ENCODE assay signal across 27 mouse cellular contexts in genomic region chr16:90241875-90242274, GRCm38 (mm10).
"Had no signal": no experiment of that assay in that cellular context is flagged by ENCODE, and none has a peak within 500 bp of the region (broad histone marks: within the 10 kb centered on the region; RNA-seq: fewer than 3 reads in every experiment).

No protein-coding gene starts in this region.

- H3K4me2 ChIP-seq: embryonic facial prominence, embryonic 12.5 days; embryonic facial prominence, embryonic 13.5 days; embryonic facial prominence, embryonic 15.5 days; forebrain, embryonic 12.5 days; forebrain, embryonic 13.5 days; forebrain, embryonic 15.5 days had no signal

- H3K4me1 ChIP-seq: embryonic facial prominence, embryonic 10.5 days; embryonic facial prominence, embryonic 12.5 days; embryonic facial prominence, embryonic 13.5 days; embryonic facial prominence, embryonic 15.5 days; forebrain, embryonic 12.5 days; forebrain, embryonic 13.5 days; forebrain, embryonic 15.5 days; heart, embryonic 10.5 days had no signal

- H3K27ac ChIP-seq: embryonic facial prominence, embryonic 10.5 days; embryonic facial prominence, embryonic 12.5 days; embryonic facial prominence, embryonic 13.5 days; embryonic facial prominence, embryonic 15.5 days; forebrain, embryonic 10.5 days; forebrain, embryonic 12.5 days; forebrain, embryonic 13.5 days; forebrain, embryonic 15.5 days; gastrocnemius, adult 2 months; heart, adult 2 months; heart, embryonic 10.5 days had no signal

- H3K27me3 ChIP-seq: embryonic facial prominence, embryonic 12.5 days; embryonic facial prominence, embryonic 13.5 days; embryonic facial prominence, embryonic 15.5 days; forebrain, embryonic 12.5 days; forebrain, embryonic 13.5 days; forebrain, embryonic 15.5 days had no signal

- H3K9me3 ChIP-seq: embryonic facial prominence, embryonic 10.5 days; embryonic facial prominence, embryonic 12.5 days; embryonic facial prominence, embryonic 13.5 days; embryonic facial prominence, embryonic 15.5 days; forebrain, embryonic 10.5 days; forebrain, embryonic 12.5 days; forebrain, embryonic 13.5 days; forebrain, embryonic 15.5 days; heart, embryonic 10.5 days had no signal

- DNase-seq: cerebellum, adult 2 months; cerebellum, adult 8-10 months; cerebellum, adult 9-10 months; cerebellum, adult 9-11 months; cerebellum, postnatal 10 days; cerebellum, postnatal 14 days; cerebellum, postnatal 25 days; cerebellum, postnatal 36 days; embryo, embryonic 11 days; gastrocnemius, adult 2 months; gastrocnemius, postnatal 10 days; gastrocnemius, postnatal 14 days; gastrocnemius, postnatal 25 days; gastrocnemius, postnatal 36 days; heart, adult 2 months had no signal

- H3K4me3 ChIP-seq: embryonic facial prominence, embryonic 10.5 days; embryonic facial prominence, embryonic 12.5 days; embryonic facial prominence, embryonic 13.5 days; embryonic facial prominence, embryonic 15.5 days; erythroblast, embryonic 14.5 days; forebrain, embryonic 10.5 days; forebrain, embryonic 12.5 days; forebrain, embryonic 13.5 days; forebrain, embryonic 15.5 days; gastrocnemius, adult 2 months; heart, adult 2 months; heart, embryonic 10.5 days had no signal

- ATAC-seq: forebrain, embryonic 13.5 days; forebrain, embryonic 14.5 days; forebrain, embryonic 15.5 days; forebrain, embryonic 16.5 days had no signal

- H3K9ac ChIP-seq: embryonic facial prominence, embryonic 12.5 days; embryonic facial prominence, embryonic 13.5 days; embryonic facial prominence, embryonic 15.5 days; forebrain, embryonic 12.5 days; forebrain, embryonic 13.5 days; forebrain, embryonic 15.5 days had no signal
